In genomic region chrX:7572466-7572865, GRCm38 (mm10) we compare ENCODE assay signal across 11 mouse cellular contexts. TPM values are rescaled to one million over a fixed set of nuclear protein-coding genes. Genes with fewer than 3 reads are reported as not detected.
DNase-seq lines count a peak whose midpoint lies in the region; ATAC-seq and TF ChIP-seq lines count a peak whose summit lies in the region.
"Had no signal": no experiment of that assay in that cellular context is flagged by ENCODE, and none has a peak within 500 bp of the region (broad histone marks: within the 10 kb centered on the region; RNA-seq: fewer than 3 reads in every experiment).

No protein-coding gene starts in this region.

- peak overlapping the region; percentile 67 for H3K4me3 ChIP-seq in heart, embryonic 10.5 days
- H3K4me3 ChIP-seq in testis, adult 2 months (ENCODE audit: control insufficient read depth, low read depth, low read length) = peak overlapping the region; percentile 82
- no peak overlapping the region for H3K4me3 ChIP-seq in limb, embryonic 13.5 days
- peak overlapping the region; percentile 61; the same call in 1 of the 2 replicates for H3K4me3 ChIP-seq in stomach, embryonic 16.5 days (replicated peaks; ENCODE audit: low read length)

- no peak for DNase-seq in heart, embryonic 10.5 days (ENCODE audit: low spot score)
- DNase-seq in heart, postnatal 36 days = no peak
- DNase-seq in testis, postnatal 10 days (ENCODE audit: low spot score) = no peak
- no peak for DNase-seq in adrenal gland, postnatal 10 days
- no peak for DNase-seq in left cerebral cortex, postnatal 14 days (ENCODE audit: low spot score in 2 of 2)
- DNase-seq: B cell, adult 2 months; gastrocnemius, postnatal 14 days; right cerebral cortex, postnatal 25 days had no signal

- no peak for ATAC-seq in limb, embryonic 13.5 days (ENCODE audit: low FRiP score, low read depth)
- no peak for ATAC-seq in stomach, embryonic 16.5 days (ENCODE audit: insufficient read depth, low FRiP score)

- TF ChIP-seq CTCF in testis, adult 2 months (IDR thresholded peaks at IDR 0.05; ENCODE audit: control insufficient read depth, insufficient read depth, insufficient replicate concordance, low read depth, low read length) = no peak

- no peak overlapping the region for H3K9ac ChIP-seq in limb, embryonic 13.5 days
- H3K9ac ChIP-seq in stomach, embryonic 16.5 days (ENCODE audit: low read length) = no peak overlapping the region

- H3K36me3 ChIP-seq in heart, embryonic 10.5 days = no peaks in the 10 kb centered on the region
- no peaks in the 10 kb centered on the region for H3K36me3 ChIP-seq in testis, adult 2 months (ENCODE audit: control insufficient read depth, insufficient read depth, low read length)
- H3K36me3 ChIP-seq in limb, embryonic 13.5 days = no peaks in the 10 kb centered on the region
- H3K36me3 ChIP-seq in stomach, embryonic 16.5 days (ENCODE audit: control insufficient read depth, insufficient read depth, low read length) = no peaks in the 10 kb centered on the region

- peak overlapping the region; percentile 67 for H3K4me2 ChIP-seq in limb, embryonic 13.5 days (replicated peaks)
- H3K4me2 ChIP-seq in stomach, embryonic 16.5 days (ENCODE audit: low read depth, low read length) = peak overlapping the region; percentile 72

- peaks cover 18% of the 10 kb centered on the region for H3K4me1 ChIP-seq in heart, embryonic 10.5 days
- peaks cover 4% of the 10 kb centered on the region for H3K4me1 ChIP-seq in testis, adult 2 months (ENCODE audit: control insufficient read depth, insufficient read depth, low read length)
- peaks cover 6% of the 10 kb centered on the region for H3K4me1 ChIP-seq in limb, embryonic 13.5 days
- H3K4me1 ChIP-seq in stomach, embryonic 16.5 days (ENCODE audit: control insufficient read depth, insufficient read depth, low read length) = peaks cover 13% of the 10 kb centered on the region

- TF ChIP-seq POLR2A in testis, adult 2 months (IDR thresholded peaks at IDR 0.05; ENCODE audit: control insufficient read depth, low read depth, low read length) = no peak

- 46% methylated on average over 10 of the region's 10 CpGs for WGBS in heart, embryonic 10.5 days
- WGBS in limb, embryonic 13.5 days = 84% methylated on average over 10 of the region's 10 CpGs
- WGBS in stomach, embryonic 16.5 days = 68% methylated on average over 10 of the region's 10 CpGs

- intact Hi-C loops in heart, postnatal 36 days (cut with DNase I) = loop anchor here (10.0 kb wide), 2 partner anchors 122 to 248 kb away; partner anchors contain the start of gene Gpkow
- intact Hi-C loops in left cerebral cortex, postnatal 14 days (cut with DNase I) = loop anchor here (5.0 to 10.0 kb wide), 2 partner anchors 70 to 98 kb away; no protein-coding TSS in a partner anchor

- no peaks in the 10 kb centered on the region for H3K9me3 ChIP-seq in heart, embryonic 10.5 days
- no peaks in the 10 kb centered on the region for H3K9me3 ChIP-seq in limb, embryonic 13.5 days
- H3K9me3 ChIP-seq in stomach, embryonic 16.5 days (replicated peaks; ENCODE audit: control insufficient read depth, low read length) = no peaks in the 10 kb centered on the region

- H3K27ac ChIP-seq in heart, embryonic 10.5 days = no peak overlapping the region
- peak overlapping the region; percentile 44; the same call in 1 of the 2 replicates for H3K27ac ChIP-seq in testis, adult 2 months (ENCODE audit: control insufficient read depth, insufficient read depth, low read depth, low read length)
- no peak overlapping the region for H3K27ac ChIP-seq in limb, embryonic 13.5 days
- H3K27ac ChIP-seq in stomach, embryonic 16.5 days (ENCODE audit: low read length) = no peak overlapping the region

- no peaks in the 10 kb centered on the region for H3K27me3 ChIP-seq in heart, embryonic 10.5 days (ENCODE audit: insufficient read depth, poor library complexity, severe bottlenecking)
- no peaks in the 10 kb centered on the region for H3K27me3 ChIP-seq in testis, adult 2 months (ENCODE audit: control insufficient read depth, insufficient read depth, low read length)
- H3K27me3 ChIP-seq in limb, embryonic 13.5 days = no peaks in the 10 kb centered on the region
- H3K27me3 ChIP-seq in stomach, embryonic 16.5 days (ENCODE audit: control insufficient read depth, insufficient read depth, low read length) = no peaks in the 10 kb centered on the region

RNA-seq across cellular contexts. Expression of gene Foxp3, which starts 1.0 kb away (rescaled TPM):
- 0.10 TPM in 1 of 2 replicates, not detected in the other for polyA plus RNA-seq in heart, embryonic 10.5 days (2016; fragmentation: Nextera tagmentation; extraction: Ambion mirVana)
- total RNA-seq in heart, postnatal 36 days (2021) = not detected
- 0.23 and 0.26 TPM in 2 replicates for polyA plus RNA-seq in testis, adult 2 months (2012; rRNA removed)
- 0.08 and 0.09 TPM in 2 replicates for polyA plus RNA-seq in limb, embryonic 13.5 days (2015; fragmentation: Nextera tagmentation; extraction: Ambion mirVana)
- 0.16 TPM in 1 of 2 replicates, not detected in the other for polyA plus RNA-seq in stomach, embryonic 16.5 days (2015; fragmentation: Nextera tagmentation; extraction: Ambion mirVana)
- under 1 TPM; 0.30 to 0.45 TPM for total RNA-seq in adrenal gland, postnatal 10 days (2021)
- not detected for total RNA-seq in left cerebral cortex, postnatal 14 days (2021)

RNA-seq across cellular contexts. Expression of gene Ppp1r3f, which starts 1.6 kb away (rescaled TPM):
- polyA plus RNA-seq in heart, embryonic 10.5 days (2016; fragmentation: Nextera tagmentation; extraction: Ambion mirVana) = 2.1 and 2.5 TPM in 2 replicates
- total RNA-seq in heart, postnatal 36 days (2021) = 1 to 10 TPM; 2.0 to 3.0 TPM
- 3.0 and 3.1 TPM in 2 replicates for polyA plus RNA-seq in testis, adult 2 months (2012; rRNA removed)
- polyA plus RNA-seq in limb, embryonic 13.5 days (2015; fragmentation: Nextera tagmentation; extraction: Ambion mirVana) = 1.6 and 2.3 TPM in 2 replicates
- polyA plus RNA-seq in stomach, embryonic 16.5 days (2015; fragmentation: Nextera tagmentation; extraction: Ambion mirVana) = 0.89 and 1.4 TPM in 2 replicates
- 1 to 10 TPM; 3.2 to 3.5 TPM for total RNA-seq in adrenal gland, postnatal 10 days (2021)
- total RNA-seq in left cerebral cortex, postnatal 14 days (2021) = 10 to 100 TPM; 16.4 to 16.7 TPM

RNA-seq across cellular contexts. Expression of gene Ccdc22, which starts 32.9 kb away (rescaled TPM):
- 27.1 and 27.6 TPM in 2 replicates for polyA plus RNA-seq in heart, embryonic 10.5 days (2016; fragmentation: Nextera tagmentation; extraction: Ambion mirVana)
- 10 to 100 TPM; 10.8 to 10.9 TPM for total RNA-seq in heart, postnatal 36 days (2021)
- polyA plus RNA-seq in testis, adult 2 months (2012; rRNA removed) = 1.4 and 1.8 TPM in 2 replicates
- 27.9 and 29.6 TPM in 2 replicates for polyA plus RNA-seq in limb, embryonic 13.5 days (2015; fragmentation: Nextera tagmentation; extraction: Ambion mirVana)
- 28.5 and 29.6 TPM in 2 replicates for polyA plus RNA-seq in stomach, embryonic 16.5 days (2015; fragmentation: Nextera tagmentation; extraction: Ambion mirVana)
- total RNA-seq in adrenal gland, postnatal 10 days (2021) = 10 to 100 TPM; 17.8 to 20.1 TPM
- total RNA-seq in left cerebral cortex, postnatal 14 days (2021) = 10 to 100 TPM; 26.2 to 26.3 TPM

RNA-seq across cellular contexts. Expression of gene Cacna1f, which starts 34.4 kb away (rescaled TPM):
- 0.03 TPM in 1 of 2 replicates, not detected in the other for polyA plus RNA-seq in heart, embryonic 10.5 days (2016; fragmentation: Nextera tagmentation; extraction: Ambion mirVana)
- not detected for total RNA-seq in heart, postnatal 36 days (2021)
- polyA plus RNA-seq in testis, adult 2 months (2012; rRNA removed) = 0.09 and 0.11 TPM in 2 replicates
- polyA plus RNA-seq in limb, embryonic 13.5 days (2015; fragmentation: Nextera tagmentation; extraction: Ambion mirVana) = 0.04 TPM in 1 of 2 replicates, not detected in the other
- 0.05 TPM in 1 of 2 replicates, not detected in the other for polyA plus RNA-seq in stomach, embryonic 16.5 days (2015; fragmentation: Nextera tagmentation; extraction: Ambion mirVana)
- total RNA-seq in adrenal gland, postnatal 10 days (2021) = not detected
- under 1 TPM in 1 of 2 experiments, not detected in 1; 0.19 TPM for total RNA-seq in left cerebral cortex, postnatal 14 days (2021)
- total RNA-seq: gastrocnemius, postnatal 14 days had no signal

Comparison
In these comparisons a context has a peak if more than half of its experiments do, and no peak if none do; other contexts are left out.
1. RNA of gene Ccdc22, which starts 32.9 kb away (polyA plus RNA-seq): 28.5 to 29.6 TPM in stomach, embryonic 16.5 days, 27.9 to 29.6 TPM in limb, embryonic 13.5 days and 27.1 to 27.6 TPM in heart, embryonic 10.5 days; 1.4 to 1.8 TPM in testis, adult 2 months; every median in the first group is over 10 times any median in the second.